In the genomic region with DNA sequence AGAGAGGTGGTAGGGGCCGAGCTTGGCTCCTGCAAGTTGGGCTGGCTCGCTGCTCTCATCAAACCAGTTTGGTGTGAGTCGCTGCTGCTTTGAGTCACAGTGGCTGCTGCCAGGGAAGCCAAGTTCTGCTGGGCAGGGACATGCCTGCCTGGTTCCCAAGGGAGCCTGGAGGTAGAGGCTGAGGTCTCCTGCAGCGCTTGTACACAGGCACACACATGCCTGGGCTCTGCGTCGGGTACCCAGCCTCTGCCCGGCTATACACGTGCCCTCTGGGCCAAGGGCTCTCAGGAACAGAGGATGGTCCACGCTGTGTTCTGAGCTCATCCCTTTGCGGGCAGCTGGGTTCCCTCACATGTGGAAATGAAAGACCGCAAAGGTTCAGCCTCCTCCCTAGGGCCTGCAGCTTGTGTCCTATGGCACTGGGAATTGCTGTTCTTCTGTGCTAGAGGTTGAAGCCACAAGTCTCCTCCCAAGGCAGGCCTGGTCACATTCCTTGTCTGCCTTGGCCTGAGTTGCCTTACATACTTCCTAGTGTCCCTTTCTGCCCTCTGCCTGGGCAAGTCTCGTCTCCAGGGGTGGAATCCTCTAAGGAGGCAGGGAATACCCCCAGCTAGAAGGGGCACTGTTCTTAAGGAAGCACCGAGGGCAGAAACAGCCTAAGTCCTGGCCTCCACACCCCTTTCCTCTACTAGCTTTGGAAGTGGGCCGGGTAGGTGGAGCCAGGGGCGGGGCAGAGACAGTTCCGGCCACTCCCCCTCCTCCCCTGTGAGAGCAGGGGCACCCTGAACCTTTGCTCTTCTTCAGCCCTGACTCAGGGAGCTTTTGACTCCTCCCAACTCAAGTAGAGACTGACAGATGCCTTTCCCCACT, we compare ENCODE assay signal across 7 mouse cellular contexts. TPM values are rescaled to one million over a fixed set of nuclear protein-coding genes. Genes with fewer than 3 reads are reported as not detected.
DNase-seq lines count a peak whose midpoint lies in the region; ATAC-seq and TF ChIP-seq lines count a peak whose summit lies in the region.

No protein-coding gene starts in this region.

- no peaks in the 10 kb centered on the region for H3K9me3 ChIP-seq in ES-E14 (ENCODE audit: control insufficient read depth, insufficient read depth, low read depth, low read length)
- H3K9me3 ChIP-seq in lung, embryonic 16.5 days (ENCODE audit: control insufficient read depth, low read length): no peaks in the 10 kb centered on the region

- H3K4me1 ChIP-seq in ES-E14 (ENCODE audit: control insufficient read depth in 2 of 2, insufficient read depth in 2 of 2, low read length in 2 of 2, poor library complexity in 1 of 2): peaks cover 9 to 37% of the 10 kb centered on the region in 2 experiments; a peak in 3 of 4 replicates
- H3K4me1 ChIP-seq in lung, embryonic 16.5 days (replicated peaks; ENCODE audit: control insufficient read depth, insufficient read depth, low read length): peaks cover 18% of the 10 kb centered on the region

- no peak overlapping the region for H3K27ac ChIP-seq in ES-E14 (ENCODE audit: insufficient read depth, low read depth, low read length, poor library complexity, severe bottlenecking)
- 0 out of 2 replicates have a peak overlapping the region, but pooled peaks have one; percentile 12 for H3K27ac ChIP-seq in lung, embryonic 16.5 days (ENCODE audit: low read length)

- 35% methylated on average over 16 of the region's 16 CpGs for WGBS in lung, embryonic 16.5 days

- peak; percentile 82 for ATAC-seq in lung, embryonic 16.5 days (ENCODE audit: low read depth)

- in situ Hi-C loops in ES-E14 (cut with MboI; ENCODE audit: low sequenced_read_pairs in 2 of 2, unreplicated experiment in 2 of 2): no loop called here

- H3K27me3 ChIP-seq in lung, embryonic 16.5 days (ENCODE audit: control insufficient read depth, insufficient read depth, low read depth, low read length): peaks cover 30% of the 10 kb centered on the region

- peak overlapping the region; percentile 11 to 39; a peak in 3 of 4 replicates for H3K4me3 ChIP-seq in ES-E14 (ENCODE audit: insufficient read depth in 1 of 2, low read depth in 1 of 2, low read length in 2 of 2, poor library complexity in 1 of 2, severe bottlenecking in 1 of 2)
- no peak overlapping the region for H3K4me3 ChIP-seq in lung, embryonic 16.5 days (ENCODE audit: low read length)

- no peaks in the 10 kb centered on the region for H3K36me3 ChIP-seq in ES-E14 (ENCODE audit: control insufficient read depth, insufficient read depth, low read length, poor library complexity, severe bottlenecking)
- no peaks in the 10 kb centered on the region for H3K36me3 ChIP-seq in lung, embryonic 16.5 days (ENCODE audit: control insufficient read depth, insufficient read depth, low read length)

- DNase-seq in ES-E14 (ENCODE audit: low read depth, low spot score) (peak; percentile 87), adipocyte (ENCODE audit: low spot score) (peak; percentile 99)
- peak; percentile 96 for DNase-seq in gonadal fat pad, adult 2 months (ENCODE audit: low read depth)
- peak; percentile 94 to 96 for DNase-seq in kidney, adult 8-10 months
- peak; percentile 85 to 87 for DNase-seq in thymus, postnatal 10 days (ENCODE audit: low spot score in 2 of 2)
- DNase-seq in frontal cortex, postnatal 14 days (ENCODE audit: low spot score in 2 of 2): no peak

- no peak overlapping the region for H3K4me2 ChIP-seq in lung, embryonic 16.5 days (ENCODE audit: low read depth, low read length)

- H3K9ac ChIP-seq in ES-E14 (ENCODE audit: insufficient read depth, low read depth, low read length, poor library complexity, severe bottlenecking): peak overlapping the region; percentile 8; the same call in 1 of the 2 replicates
- peak overlapping the region; percentile 34; the same call in 1 of the 2 replicates for H3K9ac ChIP-seq in lung, embryonic 16.5 days (ENCODE audit: low read length)

TF ChIP-seq in ES-E14, 5 proteins besides CTCF, POLR2A, EP300 and RAD21:
- no peak for TF ChIP-seq ZNF384 (IDR thresholded peaks at IDR 0.05; ENCODE audit: low read depth, low read length)
- TF ChIP-seq ZC3H11A (IDR thresholded peaks at IDR 0.05; ENCODE audit: borderline replicate concordance, low read depth, low read length): no peak
- TF ChIP-seq CHD2 (IDR thresholded peaks at IDR 0.05; ENCODE audit: low read depth, low read length): no peak
- no peak for TF ChIP-seq MAFK (IDR thresholded peaks at IDR 0.05; ENCODE audit: insufficient read depth, low read depth, low read length)
- TF ChIP-seq HCFC1 (IDR thresholded peaks at IDR 0.05; ENCODE audit: borderline replicate concordance, insufficient read depth, low read length): no peak

RNA-seq across cellular contexts. Expression of a gene that starts 2.8 kb away (rescaled TPM):
- total RNA-seq in ES-E14 (2012; rRNA removed): 1.1 and 1.5 TPM in 2 replicates
- polyA plus RNA-seq in gonadal fat pad, adult 2 months (2012; rRNA removed): 2.1 and 2.8 TPM in 2 replicates
- polyA plus RNA-seq in lung, embryonic 16.5 days (2015; fragmentation: Nextera tagmentation; extraction: Ambion mirVana): 0.49 and 0.99 TPM in 2 replicates

RNA-seq across cellular contexts. Expression of a gene that starts 28.7 kb away (rescaled TPM):
- total RNA-seq in ES-E14 (2012; rRNA removed): 6.1 and 7.7 TPM in 2 replicates
- polyA plus RNA-seq in gonadal fat pad, adult 2 months (2012; rRNA removed): 150 and 179 TPM in 2 replicates
- 115 and 117 TPM in 2 replicates for polyA plus RNA-seq in lung, embryonic 16.5 days (2015; fragmentation: Nextera tagmentation; extraction: Ambion mirVana)

RNA-seq across cellular contexts. Expression of a gene that starts 57.4 kb away (rescaled TPM):
- total RNA-seq in ES-E14 (2012; rRNA removed): 0.11 and 0.31 TPM in 2 replicates
- polyA plus RNA-seq in gonadal fat pad, adult 2 months (2012; rRNA removed): 25.9 and 40.7 TPM in 2 replicates
- polyA plus RNA-seq in lung, embryonic 16.5 days (2015; fragmentation: Nextera tagmentation; extraction: Ambion mirVana): 9.1 and 13.4 TPM in 2 replicates

Comparison
In these comparisons a context has a peak if more than half of its experiments do, and no peak if none do; other contexts are left out.
1. DNase-seq: peak in ES-E14 (single experiment), adipocyte (single experiment), gonadal fat pad, adult 2 months (single experiment), kidney, adult 8-10 months (2 of 2) and thymus, postnatal 10 days (2 of 2); none in frontal cortex, postnatal 14 days (0 of 2).